Mouse (Mus musculus) bone marrow, adult 2 months (tissue): ENCODE data around the gene Larp6.

Experiments
- CTCF ChIP-seq: fragments of 200-500 bp; IDR thresholded peaks from 2 replicates; pipeline ENCODE4 v1.5.1; 2011; ENCODE audit warnings: low read length, control low read depth; ENCODE audit not compliant: control insufficient read depth, insufficient read depth
- POLR2A ChIP-seq: fragments of 200-500 bp; IDR thresholded peaks from 2 replicates; pipeline ENCODE4 v1.6.1; 2011; ENCODE audit warnings: low read depth, mild to moderate bottlenecking, control low read depth, low read length, borderline replicate concordance; ENCODE audit not compliant: control insufficient read depth

- TF ChIP-seq CTCF, result no peak
- no peak for TF ChIP-seq POLR2A
These were observed 778 bp upstream of the Larp6 start for GRCm38 (mm10) chr9:60712011-60712410.
